Mouse (Mus musculus): ENCODE measurements around the gene Cntn5.

DNA sequence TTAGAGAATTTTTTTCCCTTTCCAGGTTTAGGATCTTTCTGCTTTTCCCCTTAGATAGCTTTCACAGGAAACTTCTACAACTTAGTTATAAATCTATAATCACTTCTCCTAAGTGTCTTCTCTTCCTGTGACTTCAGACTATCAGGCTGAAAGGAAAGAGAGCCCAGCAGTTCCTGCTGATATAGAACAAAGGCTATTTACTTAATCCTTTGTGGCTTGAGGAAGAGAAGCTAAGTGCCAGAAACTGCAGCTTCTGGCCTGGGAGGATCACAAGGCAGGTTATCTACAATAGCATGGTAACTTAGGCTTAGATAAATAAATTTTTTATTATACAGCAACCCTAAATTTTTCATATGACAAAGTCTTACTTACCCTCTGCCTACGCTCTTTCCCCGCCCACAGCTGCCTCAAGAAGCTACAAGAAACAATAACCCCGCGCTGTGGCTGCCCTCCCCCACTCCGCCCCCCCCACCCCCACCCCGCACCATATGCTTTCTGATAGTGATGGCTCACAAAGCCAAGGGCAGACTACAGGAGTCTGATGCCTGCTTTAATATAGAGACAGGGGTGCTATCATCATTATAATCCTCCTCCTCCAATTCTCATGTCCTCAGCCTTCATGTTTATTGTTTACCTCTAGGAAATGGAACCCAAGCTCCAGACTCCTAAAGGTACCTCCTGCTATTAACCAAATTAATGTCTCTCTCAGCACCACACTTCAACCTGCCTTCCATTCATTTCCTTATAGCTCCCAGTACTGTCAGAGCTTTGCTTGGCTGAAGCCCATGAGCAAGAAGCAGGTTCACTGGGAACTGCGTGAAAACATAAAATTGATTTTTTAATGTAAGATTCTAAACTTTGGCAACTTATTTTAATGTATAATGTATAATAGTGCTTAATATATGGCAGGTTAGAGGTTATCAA lies 1032.2 kb downstream of the Cntn5 start:
- TF ChIP-seq CTCF (IDR thresholded peaks at IDR 0.05; ENCODE audit: low read depth, low read length): no peak
- TF ChIP-seq POLR2A (IDR thresholded peaks at IDR 0.05; ENCODE audit: borderline replicate concordance, low read depth, low read length): no peak

Data from bone marrow macrophage, adult 2 months (primary cell).